Mouse (Mus musculus) lung, postnatal 4 days (tissue): ENCODE data around the gene Ifit1bl2.
A peak's percentile ranks its signal among the peaks of the same experiment; 100 is the strongest.
"Not testable (repeated sequence)": the region's sequence is repeated elsewhere in the genome, so short reads cannot be mapped to it uniquely, and the experiment has no call there.

ENCODE experiments used
- DNase-seq, 2 experiments: peaks; one replicate each; pipeline ENCODE4 v3.0.0; 2021

Ifit1bl2 gene

GRCm38 (mm10) chr19:34640623-34641022 lies at the start of gene Ifit1bl2, which contains the start of gene Ifit1:
TSS of gene Ifit1bl2 (minus strand) at chr19:34640743.
TSS of gene Ifit1 (plus strand) at chr19:34640871.
- DNase-seq: peak in 1 of 2 experiments; percentile 16

GRCm38 (mm10) chr19:34685530-34685929 lies 45.0 kb upstream of the Ifit1bl2 start:
- DNase-seq: no peak

GRCm38 (mm10) chr19:34684857-34685256 lies 44.3 kb upstream of the Ifit1bl2 start:
- DNase-seq: peak; percentile 55 to 59

- DNase-seq: no peak
These were observed 37.9 kb upstream of the Ifit1bl2 start for GRCm38 (mm10) chr19:34678428-34678827.

GRCm38 (mm10) chr19:34673476-34673875 lies 32.9 kb upstream of the Ifit1bl2 start:
- peak; percentile 46 to 60 for DNase-seq

- DNase-seq: peak; percentile 48 to 70
These were observed 25.6 kb upstream of the Ifit1bl2 start for GRCm38 (mm10) chr19:34666127-34666526.

- DNase-seq: no peak
These were observed 22.2 kb upstream of the Ifit1bl2 start for GRCm38 (mm10) chr19:34662740-34663139.

GRCm38 (mm10) chr19:34662067-34662507 lies 21.5 kb upstream of the Ifit1bl2 start:
- DNase-seq: peak; percentile 60 to 73

- no peak for DNase-seq
These were observed 16.2 kb upstream of the Ifit1bl2 start for GRCm38 (mm10) chr19:34656511-34657298.

GRCm38 (mm10) chr19:34655227-34655805 lies 14.8 kb upstream of the Ifit1bl2 start:
- DNase-seq: no peak

GRCm38 (mm10) chr19:34650997-34651396 lies 10.5 kb upstream of the Ifit1bl2 start:
- DNase-seq: no peak

- DNase-seq: no peak
These were observed 9.7 kb upstream of the Ifit1bl2 start for GRCm38 (mm10) chr19:34650276-34650675.

- DNase-seq: peak; percentile 53 to 74
These were observed 7.1 kb upstream of the Ifit1bl2 start for GRCm38 (mm10) chr19:34647630-34648029.

- no peak for DNase-seq
These were observed 2.1 kb upstream of the Ifit1bl2 start for GRCm38 (mm10) chr19:34642616-34643015.

- DNase-seq: peak; percentile 28 to 73
These were observed 3.5 kb downstream of the Ifit1bl2 start for GRCm38 (mm10) chr19:34636933-34637557.

- DNase-seq: no peak
These were observed 7.1 kb downstream of the Ifit1bl2 start for GRCm38 (mm10) chr19:34633484-34633883.

GRCm38 (mm10) chr19:34631487-34631886 lies 9.1 kb downstream of the Ifit1bl2 start:
- peak; percentile 22 for DNase-seq

- DNase-seq: no peak
These were observed 13.0 kb downstream of the Ifit1bl2 start for GRCm38 (mm10) chr19:34627496-34627895.

GRCm38 (mm10) chr19:34624663-34625062 lies 15.9 kb downstream of the Ifit1bl2 start:
- no peak for DNase-seq

- DNase-seq: no peak
These were observed 16.8 kb downstream of the Ifit1bl2 start for GRCm38 (mm10) chr19:34623781-34624180.

- no peak for DNase-seq
These were observed 19.7 kb downstream of the Ifit1bl2 start for GRCm38 (mm10) chr19:34620871-34621270.

GRCm38 (mm10) chr19:34612243-34613001 lies 28.1 kb downstream of the Ifit1bl2 start:
- not testable (repeated sequence) for DNase-seq

GRCm38 (mm10) chr19:34610118-34610517 lies 30.4 kb downstream of the Ifit1bl2 start:
- not testable (repeated sequence) for DNase-seq
